ENCODE assay signal across 8 mouse cellular contexts in the genomic region with DNA sequence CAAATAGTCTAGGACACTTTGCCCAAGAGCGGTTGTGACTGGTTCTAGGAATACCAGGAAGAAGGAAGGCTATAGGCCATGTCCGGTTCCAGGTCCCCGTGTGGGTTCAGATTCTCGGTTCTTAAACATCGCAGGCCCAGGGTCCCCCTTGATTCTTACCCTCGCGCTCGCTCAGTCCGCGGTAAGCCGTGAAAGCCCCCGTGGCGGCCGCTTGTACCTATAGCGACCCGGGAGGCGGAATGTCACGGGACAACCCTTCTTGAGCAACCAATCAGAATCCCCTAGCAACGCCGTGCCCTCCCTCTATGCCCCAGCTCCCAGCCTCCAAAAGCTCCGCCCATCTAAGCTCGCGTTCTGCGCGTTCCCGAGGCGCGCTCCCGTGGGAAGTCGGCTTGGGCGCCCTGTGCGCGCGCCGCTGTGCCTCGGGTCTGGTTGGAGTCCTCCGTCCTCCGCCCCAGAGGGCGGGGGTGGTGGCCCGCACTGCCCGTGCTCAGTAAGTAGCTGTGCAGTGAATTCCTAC. TPM values are rescaled to one million over a fixed set of nuclear protein-coding genes. Genes with fewer than 3 reads are reported as not detected.
DNase-seq lines count a peak whose midpoint lies in the region; ATAC-seq and TF ChIP-seq lines count a peak whose summit lies in the region.

A gene (minus strand): TSS at position 333 of the 520 bp plus-strand sequence.
A gene (plus strand): TSS at position 350 of the 520 bp plus-strand sequence.
A gene (plus strand): TSS at position 367 of the 520 bp plus-strand sequence.

- no peak for TF ChIP-seq EP300 in MEL (IDR thresholded peaks at IDR 0.05; ENCODE audit: low read depth in 1 of 2, low read length in 2 of 2)

- 0 out of 6 replicates have a peak, but pooled peaks of 1 of the 3 experiments have one; percentile 9 for TF ChIP-seq CTCF in MEL (IDR thresholded peaks at IDR 0.05 in 2 of 3, conservative IDR thresholded peaks at IDR 0.05 in 1 of 3; ENCODE audit: control insufficient read depth in 1 of 3, insufficient read depth in 1 of 3, low read depth in 2 of 3, low read length in 3 of 3, poor library complexity in 1 of 3, severe bottlenecking in 1 of 3)
- no peak for TF ChIP-seq CTCF in cerebellum, adult 2 months (IDR thresholded peaks at IDR 0.05; ENCODE audit: borderline replicate concordance, insufficient read depth, low read depth, low read length)
- peak; percentile 34; the same call in 1 of the 2 replicates for TF ChIP-seq CTCF in forebrain, postnatal 0 days (IDR thresholded peaks at IDR 0.05; ENCODE audit: low read depth)

- under 1% methylated on average over 41 of the region's 41 CpGs for WGBS in cerebellum, adult 2 months
- WGBS in forebrain, postnatal 0 days: 2% methylated on average over 41 of the region's 41 CpGs
- WGBS in lung, embryonic 15.5 days: under 1% methylated on average over 41 of the region's 41 CpGs

- no peaks in the 10 kb centered on the region for H3K9me3 ChIP-seq in MEL (replicated peaks; ENCODE audit: insufficient read depth, low read length)
- H3K9me3 ChIP-seq in forebrain, postnatal 0 days (ENCODE audit: low read length): no peaks in the 10 kb centered on the region
- no peaks in the 10 kb centered on the region for H3K9me3 ChIP-seq in lung, embryonic 15.5 days

- peak within 1 kb of the TSS; percentile 63 for H3K4me2 ChIP-seq in forebrain, postnatal 0 days (ENCODE audit: low read depth)
- H3K4me2 ChIP-seq in lung, embryonic 15.5 days: peak within 1 kb of the TSS; percentile 71

- peak within 1 kb of the TSS; percentile 98 for H3K27ac ChIP-seq in MEL (ENCODE audit: control insufficient read depth, low read depth, low read length)
- no peak within 1 kb of the TSS for H3K27ac ChIP-seq in cerebellum, adult 2 months (ENCODE audit: insufficient read depth, low read length)
- no peak within 1 kb of the TSS for H3K27ac ChIP-seq in forebrain, postnatal 0 days (ENCODE audit: low read depth, low read length)
- H3K27ac ChIP-seq in lung, embryonic 15.5 days: peak within 1 kb of the TSS; percentile 25; the same call in 1 of the 2 replicates

- H3K9ac ChIP-seq in MEL (ENCODE audit: control insufficient read depth, low read depth, low read length, poor library complexity, severe bottlenecking): peak within 1 kb of the TSS; percentile 94
- H3K9ac ChIP-seq in forebrain, postnatal 0 days: peak within 1 kb of the TSS; percentile 66
- H3K9ac ChIP-seq in lung, embryonic 15.5 days: peak within 1 kb of the TSS; percentile 56

- peaks cover 0 to 27% of the 10 kb centered on the region in 2 experiments; a peak in 2 of 4 replicates for H3K36me3 ChIP-seq in MEL (ENCODE audit: control insufficient read depth in 1 of 2, insufficient read depth in 2 of 2, low read length in 2 of 2)
- 0 out of 2 replicates have a peak, but pooled peaks cover 9% of the 10 kb centered on the region for H3K36me3 ChIP-seq in forebrain, postnatal 0 days (ENCODE audit: insufficient read depth)
- peaks cover 16% of the 10 kb centered on the region; the same call in 1 of the 2 replicates for H3K36me3 ChIP-seq in lung, embryonic 15.5 days

- ATAC-seq in forebrain, postnatal 0 days: peak; percentile 96
- peak; percentile 91 for ATAC-seq in lung, embryonic 15.5 days (ENCODE audit: borderline replicate concordance, extremely low read depth, low FRiP score, low TSS enrichment)

- no peak for TF ChIP-seq RAD21 in MEL (IDR thresholded peaks at IDR 0.05; ENCODE audit: low read depth, low read length)

- peaks cover 25% of the 10 kb centered on the region for H3K79me2 ChIP-seq in MEL (ENCODE audit: control insufficient read depth, insufficient read depth, low read length, poor library complexity)

- peaks cover 16 to 32% of the 10 kb centered on the region in 2 experiments for H3K4me1 ChIP-seq in MEL (ENCODE audit: control insufficient read depth in 1 of 2, insufficient read depth in 2 of 2, low read length in 2 of 2)
- H3K4me1 ChIP-seq in cerebellum, adult 2 months (ENCODE audit: control insufficient read depth, insufficient read depth, low read length): peaks cover 17% of the 10 kb centered on the region
- H3K4me1 ChIP-seq in forebrain, postnatal 0 days (ENCODE audit: insufficient read depth): peaks cover 6% of the 10 kb centered on the region
- peaks cover 26% of the 10 kb centered on the region for H3K4me1 ChIP-seq in lung, embryonic 15.5 days

- H3K4me3 ChIP-seq in MEL (ENCODE audit: control insufficient read depth in 1 of 2, insufficient read depth in 1 of 2, low read depth in 2 of 2, low read length in 2 of 2): peak within 1 kb of the TSS; percentile 79 to 83
- peak within 1 kb of the TSS; percentile 80 for H3K4me3 ChIP-seq in cerebellum, adult 2 months (replicated peaks; ENCODE audit: insufficient read depth, low read depth, low read length)
- H3K4me3 ChIP-seq in forebrain, postnatal 0 days (ENCODE audit: low read depth, low read length): peak within 1 kb of the TSS; percentile 52
- peak within 1 kb of the TSS; percentile 57 for H3K4me3 ChIP-seq in lung, embryonic 15.5 days

- peak; percentile 99 for DNase-seq in MEL (ENCODE audit: low read depth, low spot score)
- peak; percentile 97 for DNase-seq in cerebellum, adult 2 months
- peak; percentile 97 for DNase-seq in forebrain, postnatal 0 days
- peak; percentile 98 for DNase-seq in heart, postnatal 4 days
- peak; percentile 90 to 92 for DNase-seq in layer of hippocampus, adult 8-10 months (ENCODE audit: low spot score in 2 of 2)
- peak; percentile 92 for DNase-seq in ovary, adult 18-20 months (ENCODE audit: low spot score)
- DNase-seq in thymus, postnatal 0 days (ENCODE audit: low spot score): peak; percentile 98

- no peaks in the 10 kb centered on the region for H3K27me3 ChIP-seq in MEL (ENCODE audit: control insufficient read depth in 1 of 2, insufficient read depth in 2 of 2, low read length in 2 of 2)
- no peaks in the 10 kb centered on the region for H3K27me3 ChIP-seq in cerebellum, adult 2 months (ENCODE audit: control insufficient read depth, insufficient read depth, low read length)
- H3K27me3 ChIP-seq in forebrain, postnatal 0 days (ENCODE audit: insufficient read depth, low read length): peaks cover 7% of the 10 kb centered on the region; the same call in 1 of the 2 replicates
- H3K27me3 ChIP-seq in lung, embryonic 15.5 days: no peaks in the 10 kb centered on the region

- peak in 1 of 2 experiments; percentile 61; a peak in 2 of 4 replicates for TF ChIP-seq POLR2A in MEL (IDR thresholded peaks at IDR 0.05; ENCODE audit: control insufficient read depth in 1 of 2, insufficient read depth in 1 of 2, low read depth in 1 of 2, low read length in 2 of 2, poor library complexity in 1 of 2)
- peak; percentile 38; the same call in 1 of the 2 replicates for TF ChIP-seq POLR2A in cerebellum, adult 2 months (IDR thresholded peaks at IDR 0.05; ENCODE audit: borderline replicate concordance, insufficient read depth, low read length)

TF ChIP-seq in MEL, 35 proteins besides CTCF, POLR2A, EP300 and RAD21 (continues in another document):
- TF ChIP-seq HCFC1 (IDR thresholded peaks at IDR 0.05; ENCODE audit: low read depth, low read length): no peak
- 0 out of 2 replicates have a peak, but pooled peaks have one; percentile 70 for TF ChIP-seq ZMIZ1 (IDR thresholded peaks at IDR 0.05; ENCODE audit: low read depth, low read length)
- no peak for TF ChIP-seq UBTF (IDR thresholded peaks at IDR 0.05; ENCODE audit: borderline replicate concordance, insufficient read depth, low read depth, low read length)
- TF ChIP-seq POLR2AphosphoS2 (IDR thresholded peaks at IDR 0.05; ENCODE audit: low read length): no peak
- peak; percentile 41; the same call in 1 of the 2 replicates for TF ChIP-seq MXI1 (IDR thresholded peaks at IDR 0.05; ENCODE audit: low read depth, low read length)
- peak; percentile 64 for TF ChIP-seq SIN3A (IDR thresholded peaks at IDR 0.05; ENCODE audit: low read length)

RNA-seq across cellular contexts. Expression of the first gene that starts in this region (rescaled TPM):
- 23.9 and 26.4 TPM in 2 replicates for total RNA-seq in MEL (2012; rRNA removed)
- polyA plus RNA-seq in MEL (2012; ENCODE audit: insufficient read depth in 1 of 2, insufficient read length in 2 of 2, low read depth in 1 of 2, low replicate concordance in 2 of 2, missing spikeins in 1 of 2): 10 to 100 TPM in 1 of 2 experiments, not detected in 1; 59.5 TPM
- 63.0 and 75.2 TPM in 2 replicates for polyA plus RNA-seq in cerebellum, adult 2 months (2012; rRNA removed)
- total RNA-seq in forebrain, postnatal 0 days (2014; rRNA removed): 27.0 and 47.5 TPM in 2 replicates
- polyA plus RNA-seq in forebrain, postnatal 0 days (2015; fragmentation: Nextera tagmentation; extraction: Ambion mirVana): 26.7 and 33.7 TPM in 2 replicates
- total RNA-seq in heart, postnatal 4 days (2021): 10 to 100 TPM; 40.0 to 41.1 TPM
- 10 to 100 TPM; 33.0 to 56.7 (median 43.1) TPM for total RNA-seq in layer of hippocampus, adult 8-10 months (2022)
- 47.0 and 52.3 TPM in 2 replicates for polyA plus RNA-seq in lung, embryonic 15.5 days (2015; fragmentation: Nextera tagmentation; extraction: Ambion mirVana)
- 35.9 and 38.4 TPM in 2 replicates for polyA plus RNA-seq in thymus, postnatal 0 days (2015; fragmentation: Nextera tagmentation; extraction: Ambion mirVana)

RNA-seq across cellular contexts. Expression of the second gene that starts in this region (rescaled TPM):
- 25.1 and 34.9 TPM in 2 replicates for total RNA-seq in MEL (2012; rRNA removed)
- 10 to 100 TPM in 1 of 2 experiments, not detected in 1; 39.3 TPM for polyA plus RNA-seq in MEL (2012; ENCODE audit: insufficient read depth in 1 of 2, insufficient read length in 2 of 2, low read depth in 1 of 2, low replicate concordance in 2 of 2, missing spikeins in 1 of 2)
- polyA plus RNA-seq in cerebellum, adult 2 months (2012; rRNA removed): 0.13 and 0.16 TPM in 2 replicates
- 1.4 and 3.5 TPM in 2 replicates for total RNA-seq in forebrain, postnatal 0 days (2014; rRNA removed)
- polyA plus RNA-seq in forebrain, postnatal 0 days (2015; fragmentation: Nextera tagmentation; extraction: Ambion mirVana): 0.83 and 1.1 TPM in 2 replicates
- total RNA-seq in heart, postnatal 4 days (2021): 1 to 10 TPM; 3.7 to 4.8 TPM
- total RNA-seq in layer of hippocampus, adult 8-10 months (2022): 1 to 10 TPM in 1 of 4 experiments, under 1 TPM in 3; 0.22 to 1.2 (median 0.32) TPM
- 15.4 and 16.4 TPM in 2 replicates for polyA plus RNA-seq in lung, embryonic 15.5 days (2015; fragmentation: Nextera tagmentation; extraction: Ambion mirVana)
- polyA plus RNA-seq in thymus, postnatal 0 days (2015; fragmentation: Nextera tagmentation; extraction: Ambion mirVana): 12.5 and 14.2 TPM in 2 replicates

RNA-seq across cellular contexts. Expression of the third gene that starts in this region (rescaled TPM):
- 111 and 132 TPM in 2 replicates for total RNA-seq in MEL (2012; rRNA removed)
- polyA plus RNA-seq in MEL (2012; ENCODE audit: insufficient read depth in 1 of 2, insufficient read length in 2 of 2, low read depth in 1 of 2, low replicate concordance in 2 of 2, missing spikeins in 1 of 2): 100 to 1,000 TPM in 1 of 2 experiments, not detected in 1; 159 TPM
- 309 and 332 TPM in 2 replicates for polyA plus RNA-seq in cerebellum, adult 2 months (2012; rRNA removed)
- 167 and 208 TPM in 2 replicates for total RNA-seq in forebrain, postnatal 0 days (2014; rRNA removed)
- 337 and 359 TPM in 2 replicates for polyA plus RNA-seq in forebrain, postnatal 0 days (2015; fragmentation: Nextera tagmentation; extraction: Ambion mirVana)
- 100 to 1,000 TPM; 176 to 206 TPM for total RNA-seq in heart, postnatal 4 days (2021)
- 100 to 1,000 TPM; 123 to 145 (median 138) TPM for total RNA-seq in layer of hippocampus, adult 8-10 months (2022)
- 235 and 254 TPM in 2 replicates for polyA plus RNA-seq in lung, embryonic 15.5 days (2015; fragmentation: Nextera tagmentation; extraction: Ambion mirVana)
- polyA plus RNA-seq in thymus, postnatal 0 days (2015; fragmentation: Nextera tagmentation; extraction: Ambion mirVana): 317 and 322 TPM in 2 replicates

Comparison
In these comparisons a context has a peak if more than half of its experiments do, and no peak if none do; other contexts are left out.
1. H3K27ac ChIP-seq: peak in MEL (single experiment) and lung, embryonic 15.5 days (single experiment); none in cerebellum, adult 2 months (single experiment) and forebrain, postnatal 0 days (single experiment).
2. Peak in every context shown above with its lines, with median percentiles within 50 percentile points of each other: DNase-seq, H3K4me3 ChIP-seq and H3K9ac ChIP-seq.